Mouse (Mus musculus): ENCODE data around the gene Tmbim4. TPM values are rescaled to one million over a fixed set of nuclear protein-coding genes. Genes with fewer than 3 reads are reported as not detected.

Tmbim4 gene
- polyA plus RNA-seq, 1 experiment from 2014 or later: 165 TPM

DNA sequence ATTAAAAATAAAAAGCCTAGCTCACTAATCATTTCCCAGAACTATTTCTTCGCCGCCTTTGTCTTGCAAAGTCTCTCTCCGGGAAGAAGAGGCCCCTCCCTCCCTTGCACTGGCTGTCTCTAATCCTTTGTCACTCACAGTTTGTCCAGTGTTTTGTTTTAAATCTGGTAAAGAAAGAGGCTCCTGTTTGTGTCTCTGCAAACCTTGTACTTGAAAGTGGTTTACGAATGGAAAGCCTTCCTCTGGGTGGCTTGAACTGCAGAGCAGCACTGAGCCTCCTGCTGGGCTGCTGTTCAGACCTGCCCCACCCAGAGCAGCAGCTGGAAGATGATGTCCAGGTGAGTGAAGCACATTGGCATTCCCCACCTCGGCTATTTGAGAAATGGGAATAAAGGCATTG is 30.1 kb upstream of the Tmbim4 start:
- no peak for ATAC-seq
- Histone ChIP-seq H3K4me1 (ENCODE audit: insufficient read depth, low read depth, low read length) (no peaks in the 10 kb centered on the region), H3K4me2 (replicated peaks; ENCODE audit: low read depth, low read length) (no peak overlapping the region), H3K27me3 (replicated peaks; ENCODE audit: insufficient read depth, low read length) (no peaks in the 10 kb centered on the region), H3K27ac (ENCODE audit: low read length) (no peak overlapping the region), H3K9me3 (ENCODE audit: low read length) (no peaks in the 10 kb centered on the region), H3K36me3 (ENCODE audit: insufficient read depth, low read length) (no peaks in the 10 kb centered on the region), H3K4me3 (ENCODE audit: low read depth, low read length) (no peak overlapping the region), H3K9ac (replicated peaks; ENCODE audit: low read depth) (no peak overlapping the region)
- WGBS: 50% methylated on average over 5 of the region's 5 CpGs
- TF ChIP-seq CTCF (IDR thresholded peaks at IDR 0.05) (no peak), EP300 (IDR thresholded peaks at IDR 0.05) (no peak)
- DNase-seq (ENCODE audit: low spot score): no peak

DNA sequence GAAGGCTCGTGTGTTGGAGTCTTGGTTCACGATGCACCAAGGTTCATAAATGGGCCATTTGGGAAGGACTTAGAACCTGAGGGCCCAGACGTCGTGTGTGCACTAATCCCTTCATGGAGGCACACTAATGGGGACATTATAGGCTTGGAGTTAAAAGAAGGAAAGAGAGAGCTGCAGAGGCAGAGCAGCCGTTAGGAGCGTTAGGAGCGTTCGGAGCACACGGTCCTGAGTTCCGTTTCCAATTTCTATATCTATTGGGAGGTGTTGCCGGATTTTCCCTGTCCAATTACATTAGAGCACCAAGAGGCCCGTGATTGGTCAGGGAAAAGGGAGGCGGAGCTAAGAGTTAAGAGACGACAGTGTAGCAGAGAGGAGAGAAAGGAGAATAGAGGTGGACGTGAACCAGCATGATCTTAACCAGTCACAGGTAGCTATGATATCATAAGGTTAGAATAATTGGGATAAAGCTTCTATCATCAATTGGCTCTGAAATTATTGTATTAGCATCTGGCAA is 27.1 kb upstream of the Tmbim4 start:
- 84% methylated on average over 15 of the region's 15 CpGs for WGBS
- H3K27me3 ChIP-seq (replicated peaks; ENCODE audit: insufficient read depth, low read length): no peaks in the 10 kb centered on the region
- TF ChIP-seq CTCF (IDR thresholded peaks at IDR 0.05) (no peak), EP300 (IDR thresholded peaks at IDR 0.05) (no peak)

DNA sequence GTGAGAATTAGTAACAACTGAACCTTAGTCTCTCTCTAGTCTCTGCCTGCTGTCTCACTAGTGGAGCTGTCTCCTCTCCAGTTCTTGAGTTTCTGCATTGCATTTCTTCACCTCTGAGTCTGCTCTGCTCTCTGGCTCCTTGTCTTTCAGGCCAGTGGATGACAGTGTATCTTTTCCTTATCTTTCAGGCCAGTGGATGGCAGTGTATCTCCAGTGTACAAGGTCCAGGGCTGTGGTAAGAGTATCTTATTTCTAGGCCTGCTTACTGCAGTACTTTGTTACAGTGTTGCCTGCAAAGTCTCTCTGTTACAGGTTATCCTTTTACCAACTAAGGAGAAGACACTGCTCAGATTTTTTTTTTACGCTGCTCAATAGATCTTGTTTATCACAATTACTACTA is 18.5 kb upstream of the Tmbim4 start:
- H3K9ac ChIP-seq (replicated peaks; ENCODE audit: low read depth): no peak overlapping the region
- no peaks in the 10 kb centered on the region for H3K27me3 ChIP-seq (replicated peaks; ENCODE audit: insufficient read depth, low read length)
- H3K4me2 ChIP-seq (replicated peaks; ENCODE audit: low read depth, low read length): no peak overlapping the region
- no peaks in the 10 kb centered on the region for H3K36me3 ChIP-seq (ENCODE audit: insufficient read depth, low read length)
- 90% methylated on average over 1 of the region's 1 CpGs for WGBS
- DNase-seq (ENCODE audit: low spot score): no peak
- TF ChIP-seq CTCF (IDR thresholded peaks at IDR 0.05): peak; percentile 42
- no peak for TF ChIP-seq EP300 (IDR thresholded peaks at IDR 0.05)
- no peaks in the 10 kb centered on the region for H3K9me3 ChIP-seq (ENCODE audit: low read length)
- no peak for ATAC-seq
- H3K27ac ChIP-seq (ENCODE audit: low read length): no peak overlapping the region
- no peak overlapping the region for H3K4me3 ChIP-seq (ENCODE audit: low read depth, low read length)
- no peaks in the 10 kb centered on the region for H3K4me1 ChIP-seq (ENCODE audit: insufficient read depth, low read depth, low read length)

More for the DNA sequence above, 27.1 kb upstream of the Tmbim4 start:
- no peak for DNase-seq (ENCODE audit: low spot score)
- Histone ChIP-seq H3K4me3 (ENCODE audit: low read depth, low read length) (no peak overlapping the region), H3K9ac (replicated peaks; ENCODE audit: low read depth) (no peak overlapping the region), H3K9me3 (ENCODE audit: low read length) (no peaks in the 10 kb centered on the region), H3K36me3 (ENCODE audit: insufficient read depth, low read length) (no peaks in the 10 kb centered on the region), H3K4me1 (ENCODE audit: insufficient read depth, low read depth, low read length) (no peaks in the 10 kb centered on the region), H3K4me2 (replicated peaks; ENCODE audit: low read depth, low read length) (no peak overlapping the region), H3K27ac (ENCODE audit: low read length) (no peak overlapping the region)
- ATAC-seq: no peak

DNA sequence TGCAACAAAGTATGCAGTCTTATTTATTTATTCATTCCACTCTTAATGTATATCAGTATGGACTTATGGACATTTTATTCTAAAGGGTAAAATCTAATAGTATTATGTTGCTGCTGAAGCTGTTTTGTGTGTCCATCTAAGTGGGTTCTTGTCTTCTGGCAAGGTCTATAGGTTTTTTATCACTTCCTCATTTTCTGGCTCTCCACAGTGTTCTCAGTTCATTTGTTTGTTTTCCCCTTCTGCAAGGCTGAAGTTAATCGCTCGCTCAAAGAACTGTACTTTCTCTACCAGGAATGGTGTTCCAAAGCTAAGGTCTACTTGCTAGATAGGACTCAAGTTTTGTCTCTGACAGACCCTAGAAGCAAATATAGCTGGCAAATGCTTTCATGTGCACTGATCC is 18.0 kb upstream of the Tmbim4 start:
- Histone ChIP-seq H3K9me3 (ENCODE audit: low read length) (no peaks in the 10 kb centered on the region), H3K27me3 (replicated peaks; ENCODE audit: insufficient read depth, low read length) (no peaks in the 10 kb centered on the region), H3K27ac (ENCODE audit: low read length) (no peak overlapping the region), H3K4me2 (replicated peaks; ENCODE audit: low read depth, low read length) (no peak overlapping the region), H3K4me1 (ENCODE audit: insufficient read depth, low read depth, low read length) (no peaks in the 10 kb centered on the region), H3K4me3 (ENCODE audit: low read depth, low read length) (no peak overlapping the region), H3K36me3 (ENCODE audit: insufficient read depth, low read length) (no peaks in the 10 kb centered on the region), H3K9ac (replicated peaks; ENCODE audit: low read depth) (no peak overlapping the region)
- WGBS: 48% methylated on average over 2 of the region's 2 CpGs
- no peak for DNase-seq (ENCODE audit: low spot score)
- TF ChIP-seq CTCF (IDR thresholded peaks at IDR 0.05) (no peak), EP300 (IDR thresholded peaks at IDR 0.05) (no peak)
- no peak for ATAC-seq

DNA sequence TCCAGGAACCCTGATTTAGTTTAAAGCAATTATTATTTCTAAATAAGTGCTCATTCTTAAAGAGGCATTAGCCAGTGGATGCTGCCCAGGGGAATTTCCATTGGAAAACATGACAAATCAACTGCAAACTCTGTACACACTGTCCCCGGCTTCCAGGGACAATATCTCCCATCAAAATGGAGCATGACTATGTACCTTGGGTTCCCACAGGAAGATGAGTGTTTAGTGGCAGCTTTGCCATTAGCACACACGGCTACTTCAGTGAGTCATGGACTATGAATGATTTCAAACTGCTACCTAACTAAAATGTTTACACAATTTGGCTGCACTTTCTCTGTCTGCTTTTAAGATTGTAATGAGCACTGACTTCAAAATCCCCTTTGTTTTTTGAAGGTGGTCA is 12.9 kb upstream of the Tmbim4 start:
- H3K9ac ChIP-seq (replicated peaks; ENCODE audit: low read depth): no peak overlapping the region
- H3K27ac ChIP-seq (ENCODE audit: low read length): no peak overlapping the region
- 37% methylated on average over 2 of the region's 2 CpGs for WGBS
- no peak for TF ChIP-seq EP300 (IDR thresholded peaks at IDR 0.05)
- TF ChIP-seq CTCF (IDR thresholded peaks at IDR 0.05): no peak
- H3K4me3 ChIP-seq (ENCODE audit: low read depth, low read length): no peak overlapping the region
- ATAC-seq (no peak), DNase-seq (ENCODE audit: low spot score) (no peak)
- no peaks in the 10 kb centered on the region for H3K9me3 ChIP-seq (ENCODE audit: low read length)
- no peaks in the 10 kb centered on the region for H3K27me3 ChIP-seq (replicated peaks; ENCODE audit: insufficient read depth, low read length)
- H3K4me1 ChIP-seq (ENCODE audit: insufficient read depth, low read depth, low read length): no peaks in the 10 kb centered on the region
- H3K36me3 ChIP-seq (ENCODE audit: insufficient read depth, low read length): no peaks in the 10 kb centered on the region
- no peak overlapping the region for H3K4me2 ChIP-seq (replicated peaks; ENCODE audit: low read depth, low read length)

DNA sequence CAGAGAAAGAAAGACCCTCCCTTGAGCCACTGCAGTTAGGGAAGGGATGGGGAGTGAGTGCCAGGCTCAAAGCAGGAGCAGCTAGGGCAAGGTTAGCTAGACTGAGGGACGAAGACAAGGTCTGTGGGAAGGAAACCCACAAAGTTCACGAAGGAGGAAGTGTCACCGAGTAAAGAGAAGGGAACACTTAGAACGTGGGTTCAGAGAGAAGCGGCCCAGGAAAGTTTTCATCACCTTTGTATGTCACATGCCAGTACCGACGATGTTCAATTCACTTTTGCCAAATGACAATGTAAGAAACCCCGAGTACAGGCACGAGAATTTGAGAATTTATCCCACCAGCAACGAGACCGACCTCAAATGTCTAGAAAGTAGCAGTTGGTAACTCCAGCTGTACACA is 12.1 kb upstream of the Tmbim4 start:
- WGBS: 63% methylated on average over 11 of the region's 11 CpGs
- Histone ChIP-seq H3K9me3 (ENCODE audit: low read length) (no peaks in the 10 kb centered on the region), H3K9ac (replicated peaks; ENCODE audit: low read depth) (no peak overlapping the region), H3K27me3 (replicated peaks; ENCODE audit: insufficient read depth, low read length) (no peaks in the 10 kb centered on the region), H3K4me1 (ENCODE audit: insufficient read depth, low read depth, low read length) (no peaks in the 10 kb centered on the region), H3K4me3 (ENCODE audit: low read depth, low read length) (no peak overlapping the region), H3K4me2 (replicated peaks; ENCODE audit: low read depth, low read length) (no peak overlapping the region), H3K27ac (ENCODE audit: low read length) (no peak overlapping the region), H3K36me3 (ENCODE audit: insufficient read depth, low read length) (no peaks in the 10 kb centered on the region)
- TF ChIP-seq CTCF (IDR thresholded peaks at IDR 0.05): no peak
- TF ChIP-seq EP300 (IDR thresholded peaks at IDR 0.05): no peak
- no peak for ATAC-seq
- DNase-seq (ENCODE audit: low spot score): no peak

DNA sequence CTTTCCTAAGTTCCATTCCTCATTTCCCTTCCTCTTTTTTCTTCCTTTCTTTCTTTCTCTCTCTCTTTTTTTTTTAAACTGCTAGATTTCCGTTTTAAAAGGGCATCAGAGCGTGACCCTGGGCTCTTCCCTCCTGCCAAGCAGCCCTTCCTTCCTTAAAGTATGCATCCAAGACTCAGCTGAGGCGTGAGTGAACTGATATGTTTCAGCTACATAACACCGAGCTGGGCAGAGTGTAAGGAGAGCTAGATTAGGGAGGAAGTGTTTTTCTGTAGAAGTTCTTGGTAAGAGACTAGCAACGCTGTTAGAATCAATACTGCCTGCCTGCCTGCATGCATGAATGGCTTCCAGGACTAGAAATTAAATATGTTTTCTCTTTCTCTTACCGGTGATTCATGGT is 11.6 kb upstream of the Tmbim4 start:
- TF ChIP-seq EP300 (IDR thresholded peaks at IDR 0.05) (no peak), CTCF (IDR thresholded peaks at IDR 0.05) (no peak)
- Histone ChIP-seq H3K9ac (replicated peaks; ENCODE audit: low read depth) (no peak overlapping the region), H3K4me1 (ENCODE audit: insufficient read depth, low read depth, low read length) (no peaks in the 10 kb centered on the region), H3K4me3 (ENCODE audit: low read depth, low read length) (no peak overlapping the region), H3K27ac (ENCODE audit: low read length) (no peak overlapping the region), H3K9me3 (ENCODE audit: low read length) (no peaks in the 10 kb centered on the region), H3K4me2 (replicated peaks; ENCODE audit: low read depth, low read length) (no peak overlapping the region), H3K36me3 (ENCODE audit: insufficient read depth, low read length) (no peaks in the 10 kb centered on the region), H3K27me3 (replicated peaks; ENCODE audit: insufficient read depth, low read length) (no peaks in the 10 kb centered on the region)
- DNase-seq (ENCODE audit: low spot score): no peak
- 29% methylated on average over 6 of the region's 6 CpGs for WGBS
- no peak for ATAC-seq
